Mouse (Mus musculus) hindbrain, postnatal 0 days (tissue): ENCODE results near the gene Galnt18. TPM values are rescaled to one million over a fixed set of nuclear protein-coding genes. Genes with fewer than 3 reads are reported as not detected.

Experiments used
- ATAC-seq: fragments of 200-750 bp; cut with Nextera tagmentation; 2 replicates; pipeline ENCODE4 v1.8.0; 2017; ENCODE audit warnings: mild to moderate bottlenecking, moderate TSS enrichment, moderate library complexity
- DNase-seq: peaks from one replicate; pipeline ENCODE4 v3.0.0-alpha.2; 2015; ENCODE audit warnings: low spot score
- H3K27ac ChIP-seq: fragments of 300-500 bp; sonication (generic); 2 replicates; pipeline ENCODE4 v1.5.1; 2014; ENCODE audit warnings: mild to moderate bottlenecking
- H3K27me3 ChIP-seq: fragments of 300-500 bp; sonication (generic); 2 replicates; pipeline ENCODE4 v1.6.1; 2014; ENCODE audit warnings: low read length, mixed read lengths; ENCODE audit not compliant: insufficient read depth
- H3K36me3 ChIP-seq: fragments of 300-500 bp; sonication (generic); 2 replicates; pipeline ENCODE4 v1.6.1; 2014; ENCODE audit warnings: low read length, mixed read lengths; ENCODE audit not compliant: insufficient read depth
- H3K4me1 ChIP-seq: fragments of 300-500 bp; sonication (generic); 2 replicates; pipeline ENCODE4 v1.6.1; 2014; ENCODE audit warnings: antibody characterized with exemption, low read length, mixed read lengths; ENCODE audit not compliant: insufficient read depth
- H3K4me2 ChIP-seq: fragments of 300-500 bp; sonication (generic); 2 replicates; pipeline ENCODE4 v1.6.1; 2014; ENCODE audit warnings: low read depth, mild to moderate bottlenecking, low read length, moderate library complexity, mixed read lengths
- H3K4me3 ChIP-seq: fragments of 300-500 bp; sonication (generic); 2 replicates; pipeline ENCODE4 v1.5.1; 2014; ENCODE audit warnings: low read length
- H3K9ac ChIP-seq: fragments of 300-500 bp; sonication (generic); replicated peaks from 2 replicates; pipeline ENCODE4 v1.6.1; 2014; ENCODE audit warnings: mild to moderate bottlenecking, low read length, moderate library complexity, mixed read lengths
- H3K9me3 ChIP-seq: fragments of 300-500 bp; sonication (generic); 2 replicates; pipeline ENCODE4 v1.6.1; 2016; ENCODE audit warnings: low read length, mixed read lengths
- CTCF ChIP-seq: IDR thresholded peaks from 2 replicates; pipeline ENCODE4 v1.5.1; 2016; ENCODE audit warnings: antibody characterized with exemption, control low read depth, low read depth
- WGBS: fragments of 180-500 bp; shearing (Covaris S2); extraction: QIAGEN DNeasy Blood & Tissue Kit; methylation state at CpG from one replicate; pipeline ENCODE4 v1.1.7; 2014; 5-methylcytosine and 5-hydroxymethylcytosine counted together
- polyA plus RNA-seq: library from polyadenylated mRNA; unstranded; fragments of >200 nt; fragmentation: Nextera tagmentation; extraction: Ambion mirVana; gene quantifications from 2 replicates; pipeline ENCODE4 v1.2.1, GENCODE M21; 2015
- total RNA-seq: library from RNA; depleted of rRNA; stranded (reverse); fragments of >200 nt; gene quantifications from 2 replicates; pipeline ENCODE4 v1.2.3, GENCODE M21; 2014

Galnt18 gene
- total and polyA plus RNA-seq, 2 experiments from 2014 or later = 15.8 to 22.7 TPM

- Histone ChIP-seq H3K4me2 (no peak overlapping the region), H3K27ac (no peak overlapping the region), H3K27me3 (no peaks in the 10 kb centered on the region), H3K4me3 (no peak overlapping the region), H3K9me3 (no peaks in the 10 kb centered on the region), H3K9ac (no peak overlapping the region), H3K36me3 (no peaks in the 10 kb centered on the region), H3K4me1 (peaks cover 20% of the 10 kb centered on the region; the same call in 1 of the 2 replicates)
- DNase-seq = peak; percentile 75
- TF ChIP-seq CTCF = no peak
- WGBS = 53% methylated on average over 9 of the region's 9 CpGs
- ATAC-seq = peak; percentile 64; the same call in 1 of the 2 replicates
Measured at GRCm38 (mm10) chr7:111692641-111693261, 87.0 kb downstream of the Galnt18 start.

GRCm38 (mm10) chr7:111680108-111680507 is 99.7 kb downstream of the Galnt18 start:
- DNase-seq = no peak
- Histone ChIP-seq H3K4me2 (no peak overlapping the region), H3K9me3 (no peaks in the 10 kb centered on the region), H3K4me3 (no peak overlapping the region), H3K4me1 (no peaks in the 10 kb centered on the region), H3K27ac (no peak overlapping the region), H3K27me3 (no peaks in the 10 kb centered on the region), H3K9ac (no peak overlapping the region), H3K36me3 (no peaks in the 10 kb centered on the region)
- no peak for ATAC-seq
- TF ChIP-seq CTCF = peak; percentile 33; the same call in 1 of the 2 replicates
- WGBS = 97% methylated on average over 3 of the region's 3 CpGs

DNA sequence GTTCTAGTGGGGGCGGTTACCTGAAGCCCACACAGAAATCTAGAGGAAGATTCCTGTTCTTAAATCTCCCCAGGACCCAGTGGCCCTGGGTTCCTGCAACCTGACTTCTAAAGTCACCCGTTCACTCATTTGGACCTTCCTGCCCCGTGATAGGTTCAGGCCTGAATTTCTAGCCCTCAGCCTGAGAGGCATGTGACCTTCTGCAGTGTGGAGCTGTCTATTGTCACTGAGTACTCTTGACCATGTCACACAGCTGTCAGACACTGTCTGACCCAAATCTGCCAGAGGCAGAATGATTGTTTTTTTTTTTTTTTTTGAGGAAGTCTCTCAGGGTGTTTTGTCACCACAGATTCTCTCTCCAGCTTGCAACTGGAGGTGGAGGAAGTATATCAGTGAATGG is 103.3 kb downstream of the Galnt18 start:
- Histone ChIP-seq H3K27ac (no peak overlapping the region), H3K4me2 (no peak overlapping the region), H3K9me3 (no peaks in the 10 kb centered on the region), H3K4me1 (no peaks in the 10 kb centered on the region), H3K9ac (no peak overlapping the region), H3K4me3 (no peak overlapping the region), H3K36me3 (no peaks in the 10 kb centered on the region), H3K27me3 (no peaks in the 10 kb centered on the region)
- WGBS = 76% methylated on average over 3 of the region's 3 CpGs
- ATAC-seq (no peak), DNase-seq (no peak)
- no peak for TF ChIP-seq CTCF

DNA sequence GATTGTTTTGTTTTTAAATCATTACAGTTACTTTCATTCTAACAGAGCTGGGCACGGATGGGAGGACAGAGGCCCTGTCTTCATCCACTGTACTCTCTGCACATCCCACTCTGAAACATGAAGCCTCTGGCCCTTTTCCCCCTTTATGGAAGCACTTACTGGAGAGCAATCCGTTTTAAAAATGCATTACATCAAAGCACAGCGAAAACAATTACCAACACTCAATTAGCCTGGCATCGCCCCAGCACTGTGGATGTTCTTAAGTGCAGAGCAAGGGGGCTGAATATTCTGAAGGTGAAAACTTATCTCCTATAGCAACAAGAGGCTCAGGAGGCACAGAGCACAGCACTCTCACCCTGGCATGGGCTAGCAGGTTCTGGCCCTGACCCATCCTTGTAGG is 107.3 kb downstream of the Galnt18 start:
- Histone ChIP-seq H3K36me3 (no peaks in the 10 kb centered on the region), H3K27me3 (no peaks in the 10 kb centered on the region), H3K4me2 (no peak overlapping the region), H3K4me1 (no peaks in the 10 kb centered on the region), H3K4me3 (no peak overlapping the region), H3K9ac (no peak overlapping the region), H3K9me3 (no peaks in the 10 kb centered on the region), H3K27ac (no peak overlapping the region)
- 23% methylated on average over 4 of the region's 4 CpGs for WGBS
- no peak for TF ChIP-seq CTCF
- ATAC-seq (0 out of 2 replicates have a peak, but pooled peaks have one; percentile 49), DNase-seq (peak; percentile 74)

- H3K27ac ChIP-seq = 0 out of 2 replicates have a peak overlapping the region, but pooled peaks have one; percentile 1
- ATAC-seq = no peak
Measured at GRCm38 (mm10) chr7:111663139-111664073, 116.4 kb downstream of the Galnt18 start.

GRCm38 (mm10) chr7:111658579-111658978 is 121.2 kb downstream of the Galnt18 start:
- no peak overlapping the region for H3K9ac ChIP-seq
- 72% methylated on average over 4 of the region's 4 CpGs for WGBS
- H3K4me2 ChIP-seq = no peak overlapping the region
- TF ChIP-seq CTCF = no peak
- no peaks in the 10 kb centered on the region for H3K9me3 ChIP-seq
- no peak overlapping the region for H3K4me3 ChIP-seq
- no peaks in the 10 kb centered on the region for H3K27me3 ChIP-seq
- peaks cover 4% of the 10 kb centered on the region; the same call in 1 of the 2 replicates for H3K4me1 ChIP-seq
- no peak overlapping the region for H3K27ac ChIP-seq
- DNase-seq = no peak
- H3K36me3 ChIP-seq = no peaks in the 10 kb centered on the region
- ATAC-seq = no peak

More at GRCm38 (mm10) chr7:111663139-111664073, 116.4 kb downstream of the Galnt18 start:
- TF ChIP-seq CTCF = no peak
- Histone ChIP-seq H3K4me3 (no peak overlapping the region), H3K4me2 (no peak overlapping the region), H3K9me3 (no peaks in the 10 kb centered on the region), H3K9ac (no peak overlapping the region), H3K27me3 (no peaks in the 10 kb centered on the region), H3K4me1 (no peaks in the 10 kb centered on the region), H3K36me3 (no peaks in the 10 kb centered on the region)
- no peak for DNase-seq
- WGBS = 52% methylated on average over 14 of the region's 14 CpGs
